Mouse (Mus musculus): ENCODE results near the gene Aqp6. TPM values are rescaled to one million over a fixed set of nuclear protein-coding genes. Genes with fewer than 3 reads are reported as not detected.

Aqp6 gene
- total RNA-seq (2021), result under 1 TPM; 0.48 to 0.62 TPM

GRCm38 (mm10) chr15:99600986-99601822 lies at the start of gene Aqp6:
Gene Aqp6, plus strand, starts transcription at chr15:99601400.
- intact Hi-C loops (cut with DNase I), result no loop called here
- no peak for DNase-seq (ENCODE audit: low spot score in 2 of 2)

GRCm38 (mm10) chr15:99553767-99554166 lies 47.4 kb upstream of the Aqp6 start:
- intact Hi-C loops (cut with DNase I), result no loop called here

GRCm38 (mm10) chr15:99558947-99559346 lies 42.3 kb upstream of the Aqp6 start:
- DNase-seq (ENCODE audit: low spot score in 2 of 2), result no peak
- intact Hi-C loops (cut with DNase I), result no loop called here

More at GRCm38 (mm10) chr15:99553767-99554166, 47.4 kb upstream of the Aqp6 start:
- DNase-seq (ENCODE audit: low spot score in 2 of 2), result no peak

- intact Hi-C loops (cut with DNase I), result no loop called here
- no peak for DNase-seq (ENCODE audit: low spot score in 2 of 2)
Observed at GRCm38 (mm10) chr15:99560246-99560645, 41.0 kb upstream of the Aqp6 start.

GRCm38 (mm10) chr15:99567371-99567770 lies 33.8 kb upstream of the Aqp6 start:
- intact Hi-C loops (cut with DNase I), result no loop called here

GRCm38 (mm10) chr15:99568682-99569081 lies 32.5 kb upstream of the Aqp6 start:
- intact Hi-C loops (cut with DNase I), result no loop called here
- DNase-seq (ENCODE audit: low spot score in 2 of 2), result no peak

More at GRCm38 (mm10) chr15:99567371-99567770, 33.8 kb upstream of the Aqp6 start:
- no peak for DNase-seq (ENCODE audit: low spot score in 2 of 2)

- intact Hi-C loops (cut with DNase I), result no loop called here
- DNase-seq (ENCODE audit: low spot score in 2 of 2), result peak; percentile 18 to 73
Observed at GRCm38 (mm10) chr15:99569123-99569522, 32.1 kb upstream of the Aqp6 start.

GRCm38 (mm10) chr15:99578802-99579485 lies 22.3 kb upstream of the Aqp6 start, which contains the start of gene Aqp2:
Gene Aqp2, plus strand, starts transcription at chr15:99579055.
- no peak for DNase-seq (ENCODE audit: low spot score in 2 of 2)
- intact Hi-C loops (cut with DNase I), result no loop called here

GRCm38 (mm10) chr15:99583463-99584344 lies 17.5 kb upstream of the Aqp6 start:
- intact Hi-C loops (cut with DNase I), result loop anchor here (5.0 kb wide), 1 partner anchor 86 kb away; no protein-coding TSS in a partner anchor

GRCm38 (mm10) chr15:99584407-99585202 lies 16.6 kb upstream of the Aqp6 start:
- no peak for DNase-seq (ENCODE audit: low spot score in 2 of 2)
- intact Hi-C loops (cut with DNase I), result loop anchor here (5.0 kb wide), 1 partner anchor 87 kb away; no protein-coding TSS in a partner anchor

More at GRCm38 (mm10) chr15:99583463-99584344, 17.5 kb upstream of the Aqp6 start:
- DNase-seq (ENCODE audit: low spot score in 2 of 2), result peak in 1 of 2 experiments; percentile 29

- intact Hi-C loops (cut with DNase I), result no loop called here
- DNase-seq (ENCODE audit: low spot score in 2 of 2), result no peak
Observed at GRCm38 (mm10) chr15:99585741-99586140, 15.5 kb upstream of the Aqp6 start.

GRCm38 (mm10) chr15:99586525-99586924 lies 14.7 kb upstream of the Aqp6 start:
- intact Hi-C loops (cut with DNase I), result no loop called here
- no peak for DNase-seq (ENCODE audit: low spot score in 2 of 2)

GRCm38 (mm10) chr15:99589237-99589636 lies 12.0 kb upstream of the Aqp6 start:
- intact Hi-C loops (cut with DNase I), result no loop called here

GRCm38 (mm10) chr15:99589704-99590103 lies 11.5 kb upstream of the Aqp6 start:
- intact Hi-C loops (cut with DNase I), result no loop called here
- DNase-seq (ENCODE audit: low spot score in 2 of 2), result no peak

More at GRCm38 (mm10) chr15:99589237-99589636, 12.0 kb upstream of the Aqp6 start:
- DNase-seq (ENCODE audit: low spot score in 2 of 2), result no peak

- intact Hi-C loops (cut with DNase I), result no loop called here
- DNase-seq (ENCODE audit: low spot score in 2 of 2), result no peak
Observed at GRCm38 (mm10) chr15:99590429-99591084, 10.6 kb upstream of the Aqp6 start, which contains the start of gene Aqp5. Gene Aqp5, plus strand, starts transcription at chr15:99590782.

- intact Hi-C loops (cut with DNase I), result no loop called here
- DNase-seq (ENCODE audit: low spot score in 2 of 2), result no peak
Observed at GRCm38 (mm10) chr15:99592177-99592576, 9.0 kb upstream of the Aqp6 start.

GRCm38 (mm10) chr15:99592877-99593276 lies 8.3 kb upstream of the Aqp6 start:
- no peak for DNase-seq (ENCODE audit: low spot score in 2 of 2)
- intact Hi-C loops (cut with DNase I), result no loop called here

- intact Hi-C loops (cut with DNase I), result loop anchor here (2.0 to 5.0 kb wide), 3 partner anchors 98 to 312 kb away; partner anchors contain the start of gene Cers5
- DNase-seq (ENCODE audit: low spot score in 2 of 2), result no peak
Observed at GRCm38 (mm10) chr15:99594951-99595350, 6.2 kb upstream of the Aqp6 start.
